Mouse (Mus musculus) CH12.LX (cell line): ENCODE measurements around the gene Eml6. TPM values are rescaled to one million over a fixed set of nuclear protein-coding genes. Genes with fewer than 3 reads are reported as not detected.

ENCODE experiments used
- DNase-seq: peaks from one replicate; pipeline ENCODE4 v3.0.0-alpha.2; 2013; ENCODE audit errors: extremely low read depth
- H3K27ac ChIP-seq: 2 replicates; pipeline ENCODE4 v1.5.1; 2012; ENCODE audit warnings: low read depth, mild to moderate bottlenecking, control low read depth, moderate library complexity; ENCODE audit not compliant: insufficient read depth
- H3K27me3 ChIP-seq: replicated peaks from 2 replicates; pipeline ENCODE3; 2012; ENCODE audit warnings: inconsistent platforms
- H3K36me3 ChIP-seq, 2 experiments: replicated peaks in 1 of 2; 2 replicates each; pipeline versions ENCODE3 to v1.6.1; 2012; ENCODE audit warnings: inconsistent platforms in 1 of 2, low read length in 1 of 2, mild to moderate bottlenecking in 1 of 2, mixed read lengths in 1 of 2, moderate library complexity in 1 of 2; ENCODE audit not compliant: control insufficient read depth in 1 of 2, insufficient read depth in 1 of 2
- H3K4me1 ChIP-seq, 2 experiments: 2 replicates each; pipeline ENCODE4 v1.6.1; 2012; ENCODE audit warnings: inconsistent platforms in 1 of 2, moderate library complexity in 1 of 2; ENCODE audit not compliant: insufficient read depth in 2 of 2, control insufficient read depth in 1 of 2
- H3K4me2 ChIP-seq: 2 replicates; pipeline ENCODE4 v1.6.1; 2012; ENCODE audit warnings: low read depth, mild to moderate bottlenecking, control low read depth; ENCODE audit not compliant: poor library complexity, insufficient read depth, severe bottlenecking
- H3K4me3 ChIP-seq, 3 experiments: fragments of 150-350 bp in 1 of 3; sonication (generic) in 1 of 3; replicated peaks in 1 of 3; 2 replicates each; pipeline versions ENCODE3 to v1.5.1; 2011 to 2012; ENCODE audit warnings: low read depth in 2 of 3, low read length in 2 of 3, mild to moderate bottlenecking in 2 of 3, moderate library complexity in 2 of 3, control low read depth in 1 of 3, improper control_type of control experiment in 1 of 3, inconsistent platforms in 1 of 3, mixed read lengths in 1 of 3; ENCODE audit not compliant: poor library complexity in 1 of 3
- H3K79me2 ChIP-seq: replicated peaks from 2 replicates; pipeline ENCODE4 v1.6.1; 2012; ENCODE audit warnings: mild to moderate bottlenecking, moderate library complexity; ENCODE audit not compliant: control insufficient read depth, poor library complexity, insufficient read depth, severe bottlenecking; ENCODE audit errors: extremely low read depth
- H3K9ac ChIP-seq: 2 replicates; pipeline ENCODE4 v1.6.1; 2012; ENCODE audit warnings: low read depth, mild to moderate bottlenecking, control low read depth, moderate library complexity; ENCODE audit not compliant: insufficient read depth
- H3K9me3 ChIP-seq: replicated peaks from 2 replicates; pipeline ENCODE3; 2012; ENCODE audit warnings: low read length, inconsistent platforms, mixed read lengths
- BHLHE40 ChIP-seq: IDR thresholded peaks from 2 replicates; pipeline ENCODE4 v1.6.1; 2011; ENCODE audit warnings: mild to moderate bottlenecking, low read depth, low read length, improper control_type of control experiment
- CHD1 ChIP-seq: IDR thresholded peaks from 2 replicates; pipeline ENCODE4 v1.6.1; 2012; ENCODE audit warnings: low read depth, low read length, improper control_type of control experiment, inconsistent platforms
- CHD2 ChIP-seq: IDR thresholded peaks from 2 replicates; pipeline ENCODE4 v1.6.1; 2011; ENCODE audit warnings: low read length, improper control_type of control experiment
- CTCF ChIP-seq, 2 experiments: IDR thresholded peaks in 1 of 2; conservative IDR thresholded peaks in 1 of 2; 2 replicates each; pipeline ENCODE4 v1.5.1; 2011 to 2012; ENCODE audit warnings: low read depth in 2 of 2, low read length in 2 of 2, improper control_type of control experiment in 1 of 2, inconsistent platforms in 1 of 2, mild to moderate bottlenecking in 1 of 2, moderate library complexity in 1 of 2
- ELF1 ChIP-seq: IDR thresholded peaks from 2 replicates; pipeline ENCODE4 v1.6.1; 2014; ENCODE audit warnings: low read depth, mild to moderate bottlenecking, inconsistent platforms, low read length, improper control_type of control experiment
- HCFC1 ChIP-seq: IDR thresholded peaks from 2 replicates; pipeline ENCODE4 v1.6.1; 2012; ENCODE audit warnings: low read depth, mild to moderate bottlenecking, inconsistent platforms, low read length, improper control_type of control experiment
- IRF4 ChIP-seq: IDR thresholded peaks from 2 replicates; pipeline ENCODE4 v1.6.1; 2014; ENCODE audit warnings: low read depth, mild to moderate bottlenecking, inconsistent platforms, low read length, improper control_type of control experiment
- MAZ ChIP-seq: IDR thresholded peaks from 2 replicates; pipeline ENCODE4 v1.6.1; 2012; ENCODE audit warnings: low read depth, mild to moderate bottlenecking, inconsistent platforms, low read length, improper control_type of control experiment, moderate library complexity
- MYC ChIP-seq: IDR thresholded peaks from 2 replicates; pipeline ENCODE4 v1.6.1; 2011; ENCODE audit warnings: low read depth, mild to moderate bottlenecking, improper control_type of control experiment, low read length
- NELFE ChIP-seq: IDR thresholded peaks from 2 replicates; pipeline ENCODE4 v1.6.1; 2011; ENCODE audit warnings: low read depth, low read length, improper control_type of control experiment
- NRF1 ChIP-seq: IDR thresholded peaks from 2 replicates; pipeline ENCODE4 v1.6.1; 2014; ENCODE audit warnings: low read depth, mild to moderate bottlenecking, inconsistent platforms, low read length, improper control_type of control experiment, moderate library complexity
- PAX5 ChIP-seq: IDR thresholded peaks from 2 replicates; pipeline ENCODE4 v1.6.1; 2012; ENCODE audit warnings: low read length, inconsistent platforms, mixed read lengths
- POLR2AphosphoS2 ChIP-seq: IDR thresholded peaks from 2 replicates; pipeline ENCODE4 v1.6.1; 2011; ENCODE audit warnings: low read depth, low read length, improper control_type of control experiment
- RCOR1 ChIP-seq: conservative IDR thresholded peaks from 2 replicates; pipeline ENCODE4 v1.6.1; 2012; ENCODE audit warnings: low read depth, mild to moderate bottlenecking, inconsistent platforms, low read length, improper control_type of control experiment
- SIN3A ChIP-seq: IDR thresholded peaks from 2 replicates; pipeline ENCODE4 v1.6.1; 2012; ENCODE audit warnings: low read length, improper control_type of control experiment, inconsistent platforms
- SMC3 ChIP-seq: IDR thresholded peaks from 2 replicates; pipeline ENCODE4 v1.6.1; 2011; ENCODE audit warnings: low read depth, low read length, improper control_type of control experiment
- USF1 ChIP-seq: IDR thresholded peaks from 2 replicates; pipeline ENCODE4 v1.6.1; 2014; ENCODE audit warnings: low read depth, mild to moderate bottlenecking, inconsistent platforms, low read length, improper control_type of control experiment
- USF2 ChIP-seq: conservative IDR thresholded peaks from 2 replicates; pipeline ENCODE4 v1.6.1; 2011; ENCODE audit warnings: low read depth, low read length, improper control_type of control experiment
- ZMIZ1 ChIP-seq: IDR thresholded peaks from 2 replicates; pipeline ENCODE4 v1.6.1; 2012; ENCODE audit warnings: low read depth, mild to moderate bottlenecking, inconsistent platforms, low read length, improper control_type of control experiment
- dilution Hi-C: fragments of 300-500 bp; cut with MboI; formaldehyde crosslinking; loops from 2 replicates; pipeline ENCODE4 v1.14.3; 2020; ENCODE audit warnings: low sequenced_read_pairs; ENCODE audit not compliant: extremely low pct_unique_long_range_greater_than_20kb, extremely low pct_ligation_motif_present
- in situ Hi-C: fragments of 300-500 bp; cut with MboI; formaldehyde crosslinking; loops from 3 replicates; pipeline ENCODE4 v1.14.3; 2019; ENCODE audit warnings: low sequenced_read_pairs, low pct_ligation_motif_present, low pct_unique_long_range_greater_than_20kb, mixed read lengths
- polyA plus RNA-seq: library from polyadenylated mRNA; unstranded; fragments of >175 nt; gene quantifications from 2 replicates; pipeline ENCODE4 v1.2.1, GENCODE M21; 2012; ENCODE audit warnings: low read depth; ENCODE audit not compliant: insufficient read length
- total RNA-seq, 2 experiments: library from RNA; depleted of rRNA; stranded (reverse); fragments of 300-350 nt in 1 of 2; fragments of >200 nt in 1 of 2; gene quantifications; 2 replicates each; pipeline ENCODE4 v1.2.3; 2012 to 2014

Gene Eml6
- total and polyA plus RNA-seq, 3 experiments, result 3.1 to 3.7 (median 3.2) TPM

DNA sequence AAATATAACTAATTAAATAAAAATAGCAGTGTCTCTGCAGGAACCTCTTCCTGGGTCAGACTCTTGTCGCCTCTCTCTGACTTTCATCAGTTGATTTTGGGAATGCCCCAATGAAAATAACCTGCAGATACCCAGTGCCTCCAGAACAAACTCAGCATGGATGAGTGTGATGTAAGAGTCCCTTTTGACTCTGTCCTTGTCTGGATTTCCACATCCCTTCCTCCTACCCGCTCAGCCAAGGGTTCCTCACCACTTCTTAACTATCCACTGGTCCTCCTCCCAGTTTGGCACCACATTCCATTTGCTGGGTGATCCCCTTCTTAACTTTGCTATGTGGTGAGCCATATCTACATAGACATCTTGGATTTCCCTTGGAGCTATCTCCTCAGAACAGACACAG is 235.0 kb downstream of the Eml6 start:
- no peak for DNase-seq
- Histone ChIP-seq H3K4me3 (no peak overlapping the region), H3K4me1 (peaks cover 23 to 72% of the 10 kb centered on the region in 2 experiments), H3K4me2 (no peak overlapping the region), H3K36me3 (peaks cover 0 to 2% of the 10 kb centered on the region in 2 experiments), H3K9ac (no peak overlapping the region), H3K27me3 (no peaks in the 10 kb centered on the region), H3K9me3 (peaks cover 2% of the 10 kb centered on the region), H3K79me2 (no peaks in the 10 kb centered on the region), H3K27ac (no peak overlapping the region)
- dilution Hi-C loops, result no loop called here
- in situ Hi-C loops, result no loop called here
- TF ChIP-seq IRF4 (no peak), NELFE (no peak), SIN3A (no peak), SMC3 (no peak), CHD1 (no peak), ELF1 (no peak), HCFC1 (no peak), USF2 (no peak)

GRCm38 (mm10) chr11:29788921-29789638 is 236.8 kb downstream of the Eml6 start:
- no peak overlapping the region for H3K4me2 ChIP-seq
- H3K4me1 ChIP-seq, result peaks cover 23 to 70% of the 10 kb centered on the region in 2 experiments
- H3K27me3 ChIP-seq, result no peaks in the 10 kb centered on the region
- no peak overlapping the region for H3K9ac ChIP-seq
- H3K4me3 ChIP-seq, result no peak overlapping the region
- TF ChIP-seq NRF1, result no peak
- TF ChIP-seq CHD1, result no peak
- no peak for TF ChIP-seq HCFC1
- no peak for TF ChIP-seq MYC
- TF ChIP-seq SMC3, result no peak
- TF ChIP-seq BHLHE40, result no peak
- TF ChIP-seq RCOR1, result no peak
- TF ChIP-seq USF1, result no peak
- no peak for TF ChIP-seq PAX5
- no peak for TF ChIP-seq ELF1
- TF ChIP-seq CHD2, result no peak
- no peak for TF ChIP-seq ZMIZ1
- TF ChIP-seq CTCF (conservative IDR thresholded peaks at IDR 0.05 in 1 of 2, IDR thresholded peaks at IDR 0.05 in 1 of 2; ENCODE audit: low read depth in 2 of 2, low read length in 2 of 2), result no peak
- TF ChIP-seq IRF4, result no peak
- no peak for TF ChIP-seq POLR2AphosphoS2
- no peak for TF ChIP-seq MAZ
- dilution Hi-C loops, result no loop called here
- no peak overlapping the region for H3K27ac ChIP-seq
- H3K9me3 ChIP-seq, result peaks cover 2% of the 10 kb centered on the region
- in situ Hi-C loops, result no loop called here
- peaks cover 0 to 2% of the 10 kb centered on the region in 2 experiments for H3K36me3 ChIP-seq
- H3K79me2 ChIP-seq, result no peaks in the 10 kb centered on the region
- DNase-seq, result no peak
